Mouse (Mus musculus) left cerebral cortex, adult 2 months (tissue): ENCODE measurements at regions not wholly inside any gene's neighbourhood (a gene's known extent, or its start where the extent isn't known, plus 50 kb on each side); places are given as distances from the start of the nearest gene placed in this dataset.

Source experiments
- DNase-seq, 2 experiments: peaks; one replicate each; pipeline ENCODE4 v3.0.0; 2021 to 2022; ENCODE audit warnings: low spot score in 2 of 2, mixed read lengths in 1 of 2; ENCODE audit errors: extremely low spot score in 1 of 2
- H3K27ac ChIP-seq: fragments of 200-600 bp; 2 replicates; pipeline ENCODE4 v1.8.1; 2022
- H3K4me3 ChIP-seq: fragments of 200-600 bp; 2 replicates; pipeline ENCODE4 v1.8.1; 2022
- CTCF ChIP-seq: fragments of 200-600 bp; IDR thresholded peaks from 2 replicates; pipeline ENCODE4 v1.8.1; 2022; ENCODE audit warnings: antibody characterized with exemption, mild to moderate bottlenecking, moderate library complexity
- intact Hi-C: fragments of 180-260 bp; cut with DNase I; formaldehyde crosslinking; loops from one replicate; pipeline ENCODE4 v1.15.1; 2025

DNA sequence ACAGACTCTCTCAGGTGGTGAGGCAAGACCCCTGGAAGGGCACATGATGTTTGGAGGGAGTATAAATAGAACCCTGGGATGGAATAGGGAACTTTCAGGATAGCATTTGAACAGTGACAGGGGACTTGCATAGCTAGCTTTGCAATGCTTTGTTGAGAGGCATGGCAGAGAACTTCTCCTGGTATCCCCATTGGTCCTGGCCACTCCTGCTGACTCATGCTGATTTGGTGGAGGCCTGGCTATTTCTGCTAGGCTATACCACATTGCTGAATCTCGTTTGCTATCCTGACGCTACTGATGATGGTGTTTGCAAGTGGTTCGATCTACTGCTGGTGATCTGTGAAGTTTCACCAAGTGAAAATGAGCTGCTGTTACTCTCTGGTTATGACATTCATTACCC is 276.7 kb upstream of the Klf3 start:
- intact Hi-C loops = no loop called here
- TF ChIP-seq CTCF = no peak
- Histone ChIP-seq H3K4me3 (no peak overlapping the region), H3K27ac (no peak overlapping the region)
- DNase-seq = no peak

DNA sequence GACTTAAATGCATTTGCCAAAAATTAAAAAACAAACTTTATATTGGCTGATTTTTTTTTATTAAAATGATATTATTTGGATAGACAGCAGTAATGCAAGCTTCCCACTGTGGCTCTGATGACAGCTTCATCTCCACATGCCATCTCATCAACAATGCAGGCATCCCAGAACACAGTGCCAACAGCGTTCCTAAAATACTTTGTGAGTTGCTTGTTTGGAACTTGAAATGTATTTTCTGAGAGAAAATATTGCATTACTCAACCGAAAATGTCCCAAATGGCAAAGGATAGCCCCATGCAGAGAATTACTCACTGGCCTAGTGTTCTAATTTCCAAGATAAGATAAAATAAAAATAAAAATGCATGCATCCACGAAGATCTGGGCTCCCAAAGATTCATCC is 275.2 kb upstream of the Klf3 start:
- intact Hi-C loops = no loop called here
- no peak for DNase-seq
- TF ChIP-seq CTCF = no peak
- Histone ChIP-seq H3K27ac (no peak overlapping the region), H3K4me3 (no peak overlapping the region)

DNA sequence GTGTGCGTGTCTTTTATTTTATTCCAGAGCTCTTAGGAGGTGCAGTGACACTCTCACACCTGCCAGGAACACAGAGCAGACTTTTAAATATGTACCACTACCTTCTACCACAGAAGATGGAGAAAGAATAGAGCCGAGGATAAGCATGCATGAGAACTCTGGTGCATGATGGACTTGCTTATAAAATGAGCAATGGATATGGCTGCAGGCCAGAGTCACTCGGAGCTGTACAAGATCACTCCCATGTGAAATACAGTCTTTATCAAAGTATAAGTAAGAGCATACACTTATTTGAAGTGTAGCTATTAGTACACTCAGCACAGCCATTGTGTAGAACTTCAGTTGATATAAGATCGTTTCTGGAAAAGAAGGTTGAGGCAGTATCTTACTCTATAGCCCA is 268.8 kb upstream of the Klf3 start:
- intact Hi-C loops = no loop called here
- Histone ChIP-seq H3K27ac (no peak overlapping the region), H3K4me3 (no peak overlapping the region)
- no peak for DNase-seq
- no peak for TF ChIP-seq CTCF

DNA sequence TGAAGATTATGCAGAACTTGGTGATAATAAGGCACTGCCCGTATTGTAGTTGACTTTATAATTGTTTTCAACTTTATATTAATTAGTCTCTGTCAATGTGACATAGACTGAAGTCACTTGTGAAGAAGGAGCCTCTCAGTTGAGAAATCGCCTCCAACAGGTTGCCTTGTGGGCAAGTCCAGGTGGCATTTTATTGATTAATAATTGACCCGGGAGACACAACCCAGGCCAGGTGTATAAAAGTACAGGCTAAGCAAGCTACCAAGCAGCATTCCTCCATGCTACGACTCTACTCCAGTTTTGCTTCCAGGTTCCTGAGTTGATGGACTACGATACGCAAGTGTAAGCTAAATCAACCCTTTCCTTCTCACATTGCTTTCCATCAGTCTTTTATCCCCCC is 268.2 kb upstream of the Klf3 start:
- intact Hi-C loops = no loop called here
- no peak for TF ChIP-seq CTCF
- Histone ChIP-seq H3K27ac (no peak overlapping the region), H3K4me3 (no peak overlapping the region)
- DNase-seq = no peak

- no peak for TF ChIP-seq CTCF
- intact Hi-C loops = no loop called here
- Histone ChIP-seq H3K4me3 (no peak overlapping the region), H3K27ac (no peak overlapping the region)
- DNase-seq = no peak
These were observed 267.6 kb upstream of the Klf3 start for GRCm38 (mm10) chr5:64535546-64535945.

DNA sequence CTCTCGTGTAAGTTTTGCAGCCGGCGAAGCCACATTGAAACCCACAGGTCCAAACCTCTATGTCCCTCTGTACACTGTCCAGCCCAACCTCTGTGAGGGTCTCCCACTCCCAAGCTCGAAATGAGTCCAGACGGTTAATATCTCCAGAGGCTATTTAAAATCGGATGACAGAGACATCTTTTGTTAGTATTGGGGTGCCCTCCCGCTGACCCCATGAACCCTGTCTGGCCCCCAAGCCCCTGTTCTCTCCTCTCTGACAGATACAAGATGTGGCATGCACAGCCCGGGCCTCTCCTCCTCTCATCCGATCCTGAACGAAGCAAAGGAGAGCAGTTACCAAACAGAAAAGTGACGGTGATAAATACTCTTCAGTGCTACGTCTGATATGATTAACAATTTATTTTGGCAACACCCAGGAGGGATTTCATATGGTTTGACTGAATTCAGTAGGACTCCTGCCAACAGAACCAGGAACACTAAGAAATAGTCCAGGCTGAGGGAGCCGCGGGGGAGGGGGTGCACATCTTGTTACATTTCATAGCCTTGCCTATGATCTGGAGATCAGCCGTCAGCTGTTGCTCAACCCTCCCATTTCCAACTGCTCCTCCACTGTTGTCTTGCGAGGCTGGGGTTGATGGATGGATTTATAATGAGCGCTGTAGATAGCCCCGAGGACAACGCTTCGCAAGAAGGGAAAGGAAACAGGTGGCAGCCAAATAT is 266.6 kb upstream of the Klf3 start:
- intact Hi-C loops = no loop called here

GRCm38 (mm10) chr5:64537113-64537780 is 265.9 kb upstream of the Klf3 start:
- TF ChIP-seq CTCF = no peak
- DNase-seq = no peak
- H3K27ac ChIP-seq = no peak overlapping the region
- H3K4me3 ChIP-seq = no peak overlapping the region
- intact Hi-C loops = no loop called here

More for the DNA sequence above, 266.6 kb upstream of the Klf3 start:
- DNase-seq = peak in 1 of 2 experiments; percentile 24
- no peak overlapping the region for H3K4me3 ChIP-seq
- H3K27ac ChIP-seq = no peak overlapping the region
- no peak for TF ChIP-seq CTCF

GRCm38 (mm10) chr5:64541765-64542164 is 261.4 kb upstream of the Klf3 start:
- H3K4me3 ChIP-seq = no peak overlapping the region
- no peak for DNase-seq
- TF ChIP-seq CTCF = no peak
- H3K27ac ChIP-seq = no peak overlapping the region
- intact Hi-C loops = no loop called here

DNA sequence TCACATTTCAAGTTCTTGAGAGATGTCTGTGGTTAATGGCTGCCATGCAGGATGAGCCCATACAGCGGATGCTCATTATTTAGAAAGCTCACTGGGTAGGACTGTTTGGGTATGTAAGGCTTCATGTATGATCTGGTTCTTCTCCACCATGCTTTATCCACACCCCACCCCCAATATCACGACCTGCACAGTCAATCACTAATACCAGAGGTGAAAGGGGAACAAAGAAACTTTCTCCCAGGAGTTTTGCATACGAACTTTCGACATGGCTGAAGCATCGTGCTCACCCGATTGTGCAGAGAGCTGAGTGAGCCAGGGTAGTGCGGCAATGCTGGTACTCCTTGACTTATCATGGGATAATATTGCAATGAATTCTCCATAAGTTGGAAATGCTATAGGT is 247.3 kb upstream of the Klf3 start:
- intact Hi-C loops = no loop called here
- no peak for DNase-seq

GRCm38 (mm10) chr5:64566451-64567390 is 236.5 kb upstream of the Klf3 start:
- no peak for DNase-seq
- TF ChIP-seq CTCF = no peak
- intact Hi-C loops = loop anchor here (5.0 kb wide), 1 partner anchor 59 kb away; no protein-coding TSS in a partner anchor
- Histone ChIP-seq H3K27ac (no peak overlapping the region), H3K4me3 (no peak overlapping the region)

More for the DNA sequence above, 247.3 kb upstream of the Klf3 start:
- no peak for TF ChIP-seq CTCF
- Histone ChIP-seq H3K27ac (no peak overlapping the region), H3K4me3 (no peak overlapping the region)

DNA sequence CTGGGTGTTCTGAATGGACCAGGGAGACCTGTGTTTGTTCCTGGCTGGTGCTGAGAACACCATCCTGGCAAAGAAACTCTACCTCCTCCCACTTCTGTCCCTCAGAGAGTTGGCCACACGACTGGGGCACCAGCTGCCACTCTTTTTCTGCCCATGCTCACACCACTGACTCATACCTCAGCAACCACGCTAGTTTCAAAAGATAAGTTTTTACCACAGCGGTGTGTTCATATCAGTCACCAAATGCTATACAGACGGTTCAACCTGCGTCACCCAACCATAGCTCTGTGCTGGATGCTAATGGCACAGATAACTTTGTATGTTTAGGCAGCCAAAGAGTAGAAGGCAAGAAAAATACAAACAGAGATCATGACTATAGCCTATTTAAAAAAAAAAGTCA is 235.4 kb upstream of the Klf3 start:
- intact Hi-C loops = loop anchor here (5.0 kb wide), 1 partner anchor 61 kb away; no protein-coding TSS in a partner anchor
- TF ChIP-seq CTCF = no peak
- DNase-seq = peak in 1 of 2 experiments; percentile 27
- no peak overlapping the region for H3K4me3 ChIP-seq
- H3K27ac ChIP-seq = no peak overlapping the region

DNA sequence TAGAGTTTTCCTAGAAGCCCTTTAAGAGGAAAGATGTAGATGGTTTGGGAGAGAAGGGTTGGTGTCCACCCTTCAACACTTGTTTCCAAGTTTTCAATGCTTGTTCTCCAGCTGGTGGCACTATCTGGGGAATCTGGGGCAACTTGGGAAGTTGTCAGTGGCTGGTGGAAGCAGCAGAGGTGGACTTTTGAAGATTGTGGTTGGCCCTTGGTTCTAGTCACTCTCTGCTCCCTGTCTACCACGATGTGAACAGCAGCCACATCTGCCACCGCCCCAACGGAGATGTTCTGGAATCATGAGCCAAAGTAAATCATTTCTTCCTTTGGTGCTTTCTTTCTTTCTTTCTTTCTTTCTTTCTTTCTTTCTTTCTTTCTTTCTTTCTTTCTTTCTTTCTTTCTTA is 234.9 kb upstream of the Klf3 start:
- Histone ChIP-seq H3K27ac (no peak overlapping the region), H3K4me3 (no peak overlapping the region)
- DNase-seq = no peak
- no peak for TF ChIP-seq CTCF
- intact Hi-C loops = loop anchor here (5.0 kb wide), 1 partner anchor 61 kb away; no protein-coding TSS in a partner anchor
